Mouse (Mus musculus): Measurements from ENCODE around the gene Dnah1. TPM values are rescaled to one million over a fixed set of nuclear protein-coding genes. Genes with fewer than 3 reads are reported as not detected.
A peak's percentile ranks its signal among the peaks of the same experiment; 100 is the strongest.

Gene Dnah1
- total and polyA plus RNA-seq, 2 experiments from 2014 or later = 2.1 to 9.9 TPM

DNA sequence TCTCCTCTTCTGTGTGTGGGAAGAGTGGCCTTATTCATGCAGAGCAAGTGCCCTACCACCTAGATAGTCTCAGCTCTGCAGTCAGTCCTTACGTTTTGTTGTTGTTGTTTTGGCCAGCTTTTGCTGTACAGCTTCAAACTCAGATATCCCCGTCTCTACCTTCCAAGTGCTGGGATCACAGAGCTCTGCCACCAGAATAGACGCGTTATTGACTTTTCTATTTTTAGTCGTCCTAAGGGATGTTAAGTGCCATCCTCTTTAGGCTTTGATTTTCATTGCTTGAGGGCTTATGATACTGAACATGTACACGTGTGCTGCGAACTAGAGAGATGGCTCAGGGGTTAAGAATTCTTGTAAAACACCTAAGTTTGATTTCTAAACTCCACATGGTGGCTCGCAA lies 19.5 kb upstream of the Dnah1 start:
- Histone ChIP-seq H3K9ac (replicated peaks; ENCODE audit: low read length) (no peak overlapping the region), H3K4me3 (ENCODE audit: low read length) (no peak overlapping the region), H3K27me3 (ENCODE audit: insufficient read depth, low read length) (no peaks in the 10 kb centered on the region), H3K9me3 (ENCODE audit: low read length) (no peaks in the 10 kb centered on the region), H3K27ac (no peak overlapping the region), H3K4me2 (ENCODE audit: low read depth, low read length) (no peak overlapping the region), H3K4me1 (ENCODE audit: insufficient read depth, low read length) (peaks cover 3% of the 10 kb centered on the region; the same call in 1 of the 2 replicates), H3K36me3 (ENCODE audit: insufficient read depth, low read length) (peaks cover 4% of the 10 kb centered on the region; the same call in 1 of the 2 replicates)
- no peak for ATAC-seq
- WGBS = 85% methylated on average over 8 of the region's 8 CpGs
- no peak for DNase-seq (ENCODE audit: low spot score)
- TF ChIP-seq CTCF (IDR thresholded peaks at IDR 0.05; ENCODE audit: low read depth) = no peak

DNA sequence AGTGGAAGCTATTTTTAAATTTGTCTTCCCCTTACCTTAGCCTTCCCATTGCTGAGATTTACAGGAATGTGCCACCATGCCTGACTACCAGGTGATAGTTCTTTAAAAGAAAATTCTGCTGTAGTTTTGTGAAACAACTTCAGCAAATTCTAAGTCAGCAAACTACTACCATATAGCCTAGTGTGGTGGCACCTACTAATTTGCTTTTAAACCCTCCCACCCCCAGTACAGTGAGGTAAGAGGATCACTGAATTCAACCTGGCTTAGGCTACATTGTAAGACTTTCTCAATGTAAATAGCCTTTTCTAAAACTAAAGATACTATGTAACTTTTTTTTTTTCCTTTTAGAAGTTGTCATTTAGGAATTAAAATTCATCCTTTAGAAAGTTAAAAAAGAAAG lies 14.3 kb upstream of the Dnah1 start:
- H3K27me3 ChIP-seq (ENCODE audit: insufficient read depth, low read length) = no peaks in the 10 kb centered on the region
- peak overlapping the region; percentile 86; the same call in 1 of the 2 replicates for H3K9ac ChIP-seq (replicated peaks; ENCODE audit: low read length)
- TF ChIP-seq CTCF (IDR thresholded peaks at IDR 0.05; ENCODE audit: low read depth) = no peak
- no peaks in the 10 kb centered on the region for H3K9me3 ChIP-seq (ENCODE audit: low read length)
- peak overlapping the region; percentile 60 for H3K4me2 ChIP-seq (ENCODE audit: low read depth, low read length)
- ATAC-seq (no peak), DNase-seq (ENCODE audit: low spot score) (no peak)
- H3K4me3 ChIP-seq (ENCODE audit: low read length) = peak overlapping the region; percentile 84
- peaks cover 8% of the 10 kb centered on the region; the same call in 1 of the 2 replicates for H3K4me1 ChIP-seq (ENCODE audit: insufficient read depth, low read length)
- no peak overlapping the region for H3K27ac ChIP-seq
- no peaks in the 10 kb centered on the region for H3K36me3 ChIP-seq (ENCODE audit: insufficient read depth, low read length)

DNA sequence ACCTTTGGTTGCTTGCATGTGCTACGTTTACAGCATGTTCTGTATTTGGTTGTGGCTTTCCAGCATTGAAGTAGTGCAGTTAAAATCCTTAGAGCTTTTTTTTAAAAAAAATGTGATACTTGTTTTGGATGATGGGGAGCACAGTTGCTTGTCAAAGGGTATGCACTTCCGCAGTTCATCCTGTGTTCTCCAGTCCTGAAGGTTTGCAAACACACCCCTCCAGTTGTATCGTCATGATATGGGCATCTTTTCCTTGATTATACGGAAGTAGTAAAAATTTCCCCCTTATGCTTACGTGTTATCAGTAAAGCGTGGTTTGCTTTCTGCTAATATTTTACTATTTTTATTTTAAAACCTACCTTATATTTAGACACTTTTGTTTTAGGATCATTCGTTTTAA lies 13.7 kb upstream of the Dnah1 start:
- 0 out of 2 replicates have a peak overlapping the region, but pooled peaks have one; percentile 97 for H3K27ac ChIP-seq
- no peaks in the 10 kb centered on the region for H3K36me3 ChIP-seq (ENCODE audit: insufficient read depth, low read length)
- ATAC-seq (no peak), DNase-seq (ENCODE audit: low spot score) (no peak)
- H3K9me3 ChIP-seq (ENCODE audit: low read length) = no peaks in the 10 kb centered on the region
- H3K27me3 ChIP-seq (ENCODE audit: insufficient read depth, low read length) = no peaks in the 10 kb centered on the region
- H3K4me2 ChIP-seq (ENCODE audit: low read depth, low read length) = peak overlapping the region; percentile 60
- WGBS = 38% methylated on average over 7 of the region's 7 CpGs
- peaks cover 8% of the 10 kb centered on the region; the same call in 1 of the 2 replicates for H3K4me1 ChIP-seq (ENCODE audit: insufficient read depth, low read length)
- H3K4me3 ChIP-seq (ENCODE audit: low read length) = peak overlapping the region; percentile 84
- no peak for TF ChIP-seq CTCF (IDR thresholded peaks at IDR 0.05; ENCODE audit: low read depth)
- peak overlapping the region; percentile 86 for H3K9ac ChIP-seq (replicated peaks; ENCODE audit: low read length)

DNA sequence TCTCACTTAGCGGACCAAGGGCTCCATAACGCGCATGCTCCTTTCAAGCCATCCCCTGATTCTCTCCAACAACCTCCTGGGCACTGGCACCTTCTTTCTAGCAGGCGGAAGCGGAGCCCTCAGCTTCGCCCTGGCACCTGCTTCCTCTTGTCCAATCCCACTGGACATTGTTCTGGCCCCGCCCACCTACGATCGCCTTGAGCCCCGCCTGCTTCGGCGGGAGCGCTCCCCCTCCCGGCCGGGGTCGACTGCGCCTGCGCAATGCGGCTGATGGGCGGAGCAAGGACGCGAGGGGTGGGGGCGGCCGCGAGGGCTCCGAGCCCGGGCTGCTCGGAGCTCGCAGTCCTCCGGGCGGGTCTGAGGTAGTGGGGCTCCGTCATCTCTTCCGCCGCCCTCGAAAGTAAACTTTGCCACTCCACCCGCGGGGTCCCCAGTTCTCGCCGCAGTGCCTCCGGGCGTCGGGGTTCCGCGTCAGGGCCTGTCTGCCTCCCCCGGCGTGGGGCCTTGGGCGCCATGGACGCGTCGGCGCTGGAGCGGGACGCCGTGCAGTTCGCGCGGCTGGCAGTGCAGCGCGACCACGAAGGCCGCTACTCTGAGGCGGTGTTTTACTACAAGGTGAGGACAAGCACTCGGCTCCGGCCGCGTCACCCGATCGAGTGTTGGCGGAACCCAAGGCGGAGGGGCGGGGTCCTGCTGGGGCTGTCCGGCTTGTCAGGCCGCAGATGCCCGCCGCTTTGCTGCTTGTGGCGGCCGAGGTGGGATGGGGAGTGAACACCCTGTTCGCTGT lies 12.9 kb upstream of the Dnah1 start, which contains the start of gene Capn7:
Gene Capn7 (plus strand): TSS at position 270 of the 787 bp plus-strand sequence.
- Histone ChIP-seq H3K36me3 (ENCODE audit: insufficient read depth, low read length) (no peaks in the 10 kb centered on the region), H3K9ac (replicated peaks; ENCODE audit: low read length) (peak within 1 kb of the TSS; percentile 86), H3K4me3 (ENCODE audit: low read length) (peak within 1 kb of the TSS; percentile 84), H3K4me2 (ENCODE audit: low read depth, low read length) (peak within 1 kb of the TSS; percentile 60), H3K27me3 (ENCODE audit: insufficient read depth, low read length) (no peaks in the 10 kb centered on the region), H3K4me1 (ENCODE audit: insufficient read depth, low read length) (peaks cover 8% of the 10 kb centered on the region; the same call in 1 of the 2 replicates), H3K27ac (peak within 1 kb of the TSS; percentile 97), H3K9me3 (ENCODE audit: low read length) (no peaks in the 10 kb centered on the region)
- TF ChIP-seq CTCF (IDR thresholded peaks at IDR 0.05; ENCODE audit: low read depth) = peak; percentile 49
- peak; percentile 100 for DNase-seq (ENCODE audit: low spot score)
- 1% methylated on average over 77 of the region's 78 CpGs for WGBS
- ATAC-seq = peak; percentile 98

DNA sequence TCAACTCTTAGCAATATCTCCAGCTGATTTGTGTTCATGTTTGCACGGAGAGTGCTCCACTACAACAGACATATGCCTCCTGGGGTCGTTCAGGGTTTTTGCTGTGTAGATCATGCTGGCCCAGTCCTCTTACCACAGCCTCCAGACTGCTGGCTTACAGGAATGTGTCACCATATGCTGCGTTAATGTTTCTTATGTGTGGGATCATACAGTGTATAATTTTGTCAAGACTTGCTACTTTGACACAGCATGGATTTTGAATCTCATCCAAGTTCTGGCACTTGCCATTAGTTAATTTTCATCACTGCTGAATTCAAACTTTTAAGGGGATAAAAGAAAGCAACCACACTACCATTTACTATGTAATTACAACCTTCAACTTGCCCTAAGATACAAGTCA lies 12.1 kb upstream of the Dnah1 start:
- Histone ChIP-seq H3K9ac (replicated peaks; ENCODE audit: low read length) (peak overlapping the region; percentile 86), H3K4me1 (ENCODE audit: insufficient read depth, low read length) (peaks cover 8% of the 10 kb centered on the region; the same call in 1 of the 2 replicates), H3K36me3 (ENCODE audit: insufficient read depth, low read length) (no peaks in the 10 kb centered on the region), H3K9me3 (ENCODE audit: low read length) (no peaks in the 10 kb centered on the region), H3K4me2 (ENCODE audit: low read depth, low read length) (peak overlapping the region; percentile 60), H3K27ac (peak overlapping the region; percentile 97), H3K4me3 (ENCODE audit: low read length) (peak overlapping the region; percentile 84), H3K27me3 (ENCODE audit: insufficient read depth, low read length) (no peaks in the 10 kb centered on the region)
- DNase-seq (ENCODE audit: low spot score) (no peak), ATAC-seq (no peak)
- no peak for TF ChIP-seq CTCF (IDR thresholded peaks at IDR 0.05; ENCODE audit: low read depth)
- 31% methylated on average over 3 of the region's 3 CpGs for WGBS

DNA sequence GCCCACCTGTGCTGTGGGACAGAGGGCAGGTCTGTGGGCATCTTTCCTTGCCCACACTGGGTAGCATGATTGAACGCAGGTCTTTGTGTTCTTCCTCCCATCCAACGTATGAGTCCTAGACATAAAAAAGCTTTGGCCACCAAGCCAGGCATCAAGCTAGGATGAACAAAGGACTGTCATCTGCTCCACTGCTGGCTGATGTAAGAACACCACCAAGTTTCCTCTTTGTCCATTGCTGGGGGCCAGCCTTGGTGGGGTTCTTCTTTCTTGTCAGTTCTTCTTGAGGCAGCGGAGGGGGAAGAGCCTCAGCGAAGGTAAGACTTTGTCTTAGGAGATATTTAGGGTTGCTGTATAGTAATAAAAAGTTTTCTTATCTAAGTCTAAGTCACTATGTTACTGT lies 7.3 kb upstream of the Dnah1 start:
- H3K4me2 ChIP-seq (ENCODE audit: low read depth, low read length) = no peak overlapping the region
- DNase-seq (ENCODE audit: low spot score) = no peak
- H3K9me3 ChIP-seq (ENCODE audit: low read length) = no peaks in the 10 kb centered on the region
- no peaks in the 10 kb centered on the region for H3K4me1 ChIP-seq (ENCODE audit: insufficient read depth, low read length)
- H3K9ac ChIP-seq (replicated peaks; ENCODE audit: low read length) = no peak overlapping the region
- TF ChIP-seq CTCF (IDR thresholded peaks at IDR 0.05; ENCODE audit: low read depth) = no peak
- WGBS = 68% methylated on average over 4 of the region's 4 CpGs
- no peak overlapping the region for H3K4me3 ChIP-seq (ENCODE audit: low read length)
- no peaks in the 10 kb centered on the region for H3K27me3 ChIP-seq (ENCODE audit: insufficient read depth, low read length)
- no peaks in the 10 kb centered on the region for H3K36me3 ChIP-seq (ENCODE audit: insufficient read depth, low read length)
- no peak overlapping the region for H3K27ac ChIP-seq
- no peak for ATAC-seq

DNA sequence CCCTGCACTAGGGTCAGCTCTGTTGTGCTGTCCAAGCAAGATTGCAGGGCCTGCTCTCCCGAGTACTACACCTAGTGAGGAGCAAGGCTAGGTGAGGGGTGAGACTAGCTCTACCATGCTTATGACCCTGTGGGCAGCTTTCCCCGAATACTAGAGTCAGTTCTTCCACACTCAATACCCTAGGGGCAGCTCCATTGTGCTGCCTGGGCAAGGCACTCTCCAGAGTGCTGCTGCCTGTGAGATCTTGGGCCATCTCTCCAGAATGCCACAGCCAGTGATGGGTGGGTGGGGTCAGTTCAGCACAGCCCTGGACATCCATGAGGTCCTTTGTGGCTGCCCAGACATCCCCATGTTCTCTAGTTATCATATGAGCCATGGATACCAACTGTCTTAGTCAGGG lies 6.0 kb upstream of the Dnah1 start:
- Histone ChIP-seq H3K27me3 (ENCODE audit: insufficient read depth, low read length) (no peaks in the 10 kb centered on the region), H3K27ac (no peak overlapping the region), H3K9me3 (ENCODE audit: low read length) (no peaks in the 10 kb centered on the region), H3K4me1 (ENCODE audit: insufficient read depth, low read length) (no peaks in the 10 kb centered on the region), H3K9ac (replicated peaks; ENCODE audit: low read length) (no peak overlapping the region), H3K4me3 (ENCODE audit: low read length) (no peak overlapping the region), H3K4me2 (ENCODE audit: low read depth, low read length) (no peak overlapping the region), H3K36me3 (ENCODE audit: insufficient read depth, low read length) (no peaks in the 10 kb centered on the region)
- 51% methylated on average over 2 of the region's 2 CpGs for WGBS
- TF ChIP-seq CTCF (IDR thresholded peaks at IDR 0.05; ENCODE audit: low read depth) = no peak
- ATAC-seq = no peak
- no peak for DNase-seq (ENCODE audit: low spot score)
